Mouse (Mus musculus) thymus, adult 2 months (tissue): ENCODE data around the gene Dgke. TPM values are rescaled to one million over a fixed set of nuclear protein-coding genes. Genes with fewer than 3 reads are reported as not detected.

Experiments used
- DNase-seq: peaks from one replicate; pipeline ENCODE4 v3.0.0; 2021
- H3K27ac ChIP-seq: fragments of 200-500 bp; 2 replicates; pipeline ENCODE4 v1.5.1; 2012; ENCODE audit warnings: low read length, control low read depth; ENCODE audit not compliant: control insufficient read depth, insufficient read depth
- H3K27me3 ChIP-seq: fragments of 200-500 bp; 2 replicates; pipeline ENCODE4 v1.6.1; 2012; ENCODE audit warnings: mild to moderate bottlenecking, low read length, moderate library complexity, mixed read lengths; ENCODE audit not compliant: control insufficient read depth, insufficient read depth
- H3K36me3 ChIP-seq: fragments of 200-500 bp; 2 replicates; pipeline ENCODE4 v1.6.1; 2012; ENCODE audit warnings: mild to moderate bottlenecking, low read length, moderate library complexity; ENCODE audit not compliant: control insufficient read depth, insufficient read depth
- H3K4me1 ChIP-seq: fragments of 200-500 bp; replicated peaks from 2 replicates; pipeline ENCODE4 v1.6.1; 2012; ENCODE audit warnings: low read length; ENCODE audit not compliant: control insufficient read depth, insufficient read depth
- H3K4me3 ChIP-seq: fragments of 200-500 bp; 2 replicates; pipeline ENCODE4 v1.5.1; 2012; ENCODE audit warnings: mild to moderate bottlenecking, low read length, control low read depth, moderate library complexity; ENCODE audit not compliant: control insufficient read depth, insufficient read depth
- CTCF ChIP-seq: fragments of 200-500 bp; IDR thresholded peaks from 2 replicates; pipeline ENCODE4 v1.5.1; 2012; ENCODE audit warnings: mild to moderate bottlenecking, control low read depth, low read length, moderate library complexity, borderline replicate concordance; ENCODE audit not compliant: control insufficient read depth, poor library complexity, insufficient read depth; ENCODE audit errors: extremely low read depth
- POLR2A ChIP-seq: fragments of 200-500 bp; IDR thresholded peaks from 2 replicates; pipeline ENCODE4 v1.6.1; 2012; ENCODE audit warnings: mild to moderate bottlenecking, low read length, control low read depth, moderate library complexity; ENCODE audit not compliant: control insufficient read depth, poor library complexity, insufficient read depth; ENCODE audit errors: extremely low read depth
- WGBS: fragments of 180-500 bp; shearing (Covaris S2); methylation state at CpG from one replicate; pipeline ENCODE4 v1.1.7; 2018; 5-methylcytosine and 5-hydroxymethylcytosine counted together
- polyA plus RNA-seq: library from polyadenylated mRNA; depleted of rRNA; stranded (reverse); fragments of >200 nt; gene quantifications from 2 replicates; pipeline ENCODE4 v1.2.3, GENCODE M21; 2012

Dgke gene
- polyA plus RNA-seq, 1 experiment = 81.2 TPM

- Histone ChIP-seq H3K4me1 (peaks cover 41% of the 10 kb centered on the region), H3K4me3 (no peak overlapping the region), H3K27me3 (no peaks in the 10 kb centered on the region), H3K27ac (no peak overlapping the region), H3K36me3 (peaks cover 22% of the 10 kb centered on the region)
- WGBS = 83% methylated on average over 6 of the region's 6 CpGs
- TF ChIP-seq CTCF (no peak), POLR2A (no peak)
- DNase-seq = no peak
Observed at GRCm38 (mm10) chr11:89003078-89003477, 63.6 kb downstream of the Dgke start.

- no peaks in the 10 kb centered on the region for H3K27me3 ChIP-seq
- H3K4me3 ChIP-seq = no peak overlapping the region
- peaks cover 41% of the 10 kb centered on the region for H3K4me1 ChIP-seq
- TF ChIP-seq POLR2A (no peak), CTCF (no peak)
- WGBS = 75% methylated on average over 5 of the region's 5 CpGs
- peaks cover 20% of the 10 kb centered on the region for H3K36me3 ChIP-seq
- no peak for DNase-seq
- H3K27ac ChIP-seq = no peak overlapping the region
Observed at GRCm38 (mm10) chr11:89002621-89003020, 64.0 kb downstream of the Dgke start.

DNA sequence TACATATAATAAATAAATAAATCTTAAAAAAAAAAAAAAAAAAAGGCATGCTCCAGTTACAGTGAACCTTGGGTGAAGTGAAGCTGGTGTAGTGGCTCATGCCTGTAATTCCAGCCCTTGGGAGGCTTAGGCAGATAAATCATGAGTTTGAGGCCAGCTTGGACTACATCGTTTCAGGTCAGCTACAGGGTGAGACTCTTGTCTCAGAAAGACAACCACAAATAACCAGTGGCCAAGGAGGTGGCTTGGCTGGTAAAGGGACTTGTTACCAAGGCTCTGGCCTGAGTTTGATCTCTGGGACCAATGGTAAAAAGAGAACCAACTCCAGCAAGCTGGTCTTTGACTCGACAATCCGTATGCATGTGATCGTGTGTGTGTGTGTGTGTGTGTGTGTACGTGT, 64.6 kb downstream of the Dgke start:
- no peak for DNase-seq
- TF ChIP-seq POLR2A (no peak), CTCF (no peak)
- H3K27me3 ChIP-seq = no peaks in the 10 kb centered on the region
- H3K36me3 ChIP-seq = peaks cover 20% of the 10 kb centered on the region
- peaks cover 41% of the 10 kb centered on the region for H3K4me1 ChIP-seq
- no peak overlapping the region for H3K27ac ChIP-seq
- WGBS = 81% methylated on average over 5 of the region's 5 CpGs
- no peak overlapping the region for H3K4me3 ChIP-seq

DNA sequence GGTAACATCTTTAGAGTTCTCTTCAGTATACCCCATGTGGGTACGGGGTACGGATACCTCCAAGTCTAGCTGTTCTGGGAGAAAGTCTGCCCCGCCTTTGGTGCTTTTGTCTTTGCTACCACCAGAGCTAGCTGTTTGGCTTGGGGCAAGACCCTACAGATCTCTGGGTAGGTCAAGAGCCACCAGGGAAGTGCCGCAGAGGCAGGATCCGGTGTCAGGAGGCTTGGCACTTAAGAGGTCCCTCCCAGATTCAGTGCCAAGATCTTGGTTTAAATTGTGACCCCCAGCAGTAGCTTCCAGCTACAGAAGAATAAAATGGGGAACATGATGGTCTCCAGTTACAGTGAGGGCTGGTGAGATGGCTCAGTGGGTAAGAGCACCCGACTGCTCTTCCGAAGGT, 65.1 kb downstream of the Dgke start:
- H3K4me3 ChIP-seq = peak overlapping the region; percentile 24; the same call in 1 of the 2 replicates
- whole genome bisulfite sequencing = 76% methylated on average over 7 of the region's 7 CpGs
- no peak for DNase-seq
- H3K27me3 ChIP-seq = no peaks in the 10 kb centered on the region
- H3K4me1 ChIP-seq = peaks cover 41% of the 10 kb centered on the region
- TF ChIP-seq CTCF = no peak
- TF ChIP-seq POLR2A = no peak
- no peak overlapping the region for H3K27ac ChIP-seq
- peaks cover 19% of the 10 kb centered on the region for H3K36me3 ChIP-seq

DNA sequence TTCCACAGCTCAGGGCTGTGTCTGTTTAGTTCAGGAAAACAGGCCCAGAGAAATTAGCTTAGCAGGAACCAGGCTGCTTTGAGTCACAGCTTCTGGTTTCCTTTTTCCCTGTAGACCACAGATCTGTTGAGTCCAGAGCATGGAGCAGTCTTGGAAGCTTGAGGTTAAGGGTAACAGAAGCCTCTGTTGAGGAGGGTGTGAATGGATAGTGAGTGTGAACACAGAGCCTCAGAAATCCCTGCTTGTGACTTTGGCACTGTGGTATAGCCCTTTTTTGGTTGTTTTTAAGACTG, 66.2 kb downstream of the Dgke start:
- H3K36me3 ChIP-seq = peaks cover 8% of the 10 kb centered on the region
- peak overlapping the region; percentile 18; the same call in 1 of the 2 replicates for H3K27ac ChIP-seq
- peak overlapping the region; percentile 82 for H3K4me3 ChIP-seq
- peaks cover 41% of the 10 kb centered on the region for H3K4me1 ChIP-seq
- H3K27me3 ChIP-seq = no peaks in the 10 kb centered on the region
- no peak for TF ChIP-seq CTCF
- DNase-seq = no peak

DNA sequence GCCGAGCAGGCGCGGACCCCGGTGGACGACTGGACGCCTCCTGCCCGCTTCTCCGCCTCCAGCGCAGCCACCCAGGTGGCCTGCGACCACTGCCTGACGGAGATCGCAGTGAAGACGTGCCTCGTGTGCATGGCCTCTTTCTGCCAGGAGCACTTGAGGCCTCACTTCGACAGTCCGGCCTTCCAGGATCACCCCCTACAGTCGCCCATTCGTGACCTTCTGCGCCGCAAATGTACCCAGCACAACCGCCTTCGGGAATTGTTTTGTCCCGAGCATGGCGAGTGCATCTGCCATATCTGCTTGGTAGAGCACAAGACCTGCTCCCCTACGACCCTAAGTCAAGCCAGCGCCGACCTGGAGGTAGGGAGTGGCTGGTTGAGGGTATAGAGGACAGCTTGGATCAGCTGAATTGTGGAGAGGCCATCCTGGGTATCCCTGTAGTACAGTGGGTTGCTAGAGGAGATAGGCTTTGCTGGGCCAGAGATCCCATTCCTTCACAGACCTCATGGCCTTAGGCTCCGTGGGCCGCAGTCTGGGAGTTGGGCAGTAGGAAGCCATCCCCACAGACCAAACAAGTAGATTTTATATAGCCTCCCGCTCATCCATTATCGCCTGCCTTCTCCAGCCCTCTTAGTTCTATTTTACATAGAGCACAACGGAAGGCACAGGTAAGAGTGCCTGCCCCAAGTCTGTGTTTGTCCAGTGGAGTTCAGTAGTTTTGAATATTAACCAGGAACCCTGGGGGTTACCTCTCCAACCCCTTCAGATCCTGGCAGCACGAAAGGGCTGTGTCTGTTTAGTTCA, 66.7 kb downstream of the Dgke start:
- under 1% methylated on average over 33 of the region's 33 CpGs for WGBS
- TF ChIP-seq CTCF (no peak), POLR2A (no peak)
- H3K36me3 ChIP-seq = peaks cover 3% of the 10 kb centered on the region; the same call in 1 of the 2 replicates
- peaks cover 41% of the 10 kb centered on the region for H3K4me1 ChIP-seq
- H3K27me3 ChIP-seq = no peaks in the 10 kb centered on the region
- H3K27ac ChIP-seq = peak overlapping the region; percentile 18; the same call in 1 of the 2 replicates
- peak overlapping the region; percentile 82 for H3K4me3 ChIP-seq
- DNase-seq = peak; percentile 38
